Mouse (Mus musculus) sigmoid colon, adult 10 weeks (tissue): Measurements from ENCODE around the gene Vmn1r210. TPM values are rescaled to one million over a fixed set of nuclear protein-coding genes. Genes with fewer than 3 reads are reported as not detected.

Experiments
- polyA plus RNA-seq: library from polyadenylated mRNA; stranded (reverse); fragments of 350-450 nt; fragmentation: Illumina TruSeq; extraction: RNeasy Lipid Tissue Mini Kit (QIAGEN cat#74804); gene quantifications from one replicate; pipeline ENCODE4 v1.2.3, GENCODE M21; 2014; ENCODE audit warnings: low read depth, low replicate concordance

The Vmn1r210 gene
- not detected for polyA plus RNA-seq

GRCm38 (mm10) chr13:22831248-22831647 is at the start of gene Vmn1r210:
Gene Vmn1r210 (minus strand): TSS chr13:22831348.

GRCm38 (mm10) chr13:22857461-22857860 is 26.3 kb upstream of the Vmn1r210 start, which contains the start of gene Vmn1r211:
Gene Vmn1r211 (minus strand): TSS chr13:22857561.

GRCm38 (mm10) chr13:22809582-22809981 is 21.6 kb downstream of the Vmn1r210 start, which contains the start of gene Vmn1r209:
Gene Vmn1r209 (minus strand): TSS chr13:22809682.

GRCm38 (mm10) chr13:22777300-22777699 is 53.8 kb downstream of the Vmn1r210 start, which contains the start of gene Vmn1r208:
Gene Vmn1r208 (minus strand): TSS chr13:22777400.

Other genes with a start within 250 kb of the Vmn1r210 start
- not detected for gene Vmn1r205, start 238.3 kb downstream of the Vmn1r210 start, polyA plus RNA-seq
- not detected for gene Vmn1r206, start 207.1 kb downstream of the Vmn1r210 start, polyA plus RNA-seq
- gene Vmn1r207-ps, start 101.7 kb downstream of the Vmn1r210 start, polyA plus RNA-seq, result not detected
- gene Vmn1r208, start 53.9 kb downstream of the Vmn1r210 start, polyA plus RNA-seq, result not detected
- gene Vmn1r209, start 21.7 kb downstream of the Vmn1r210 start, polyA plus RNA-seq, result not detected
- not detected for gene Vmn1r211, start 26.2 kb upstream of the Vmn1r210 start, polyA plus RNA-seq
- gene Vmn1r212, start 52.9 kb upstream of the Vmn1r210 start, polyA plus RNA-seq, result not detected
- gene Vmn1r213, start 176.3 kb upstream of the Vmn1r210 start, polyA plus RNA-seq, result not detected
- gene Vmn1r214, start 199.1 kb upstream of the Vmn1r210 start, polyA plus RNA-seq, result not detected
- not detected for gene Vmn1r215, start 236.7 kb upstream of the Vmn1r210 start, polyA plus RNA-seq